Mouse (Mus musculus): Measurements from ENCODE around the gene Bmp8b.

Gene Bmp8b

DNA sequence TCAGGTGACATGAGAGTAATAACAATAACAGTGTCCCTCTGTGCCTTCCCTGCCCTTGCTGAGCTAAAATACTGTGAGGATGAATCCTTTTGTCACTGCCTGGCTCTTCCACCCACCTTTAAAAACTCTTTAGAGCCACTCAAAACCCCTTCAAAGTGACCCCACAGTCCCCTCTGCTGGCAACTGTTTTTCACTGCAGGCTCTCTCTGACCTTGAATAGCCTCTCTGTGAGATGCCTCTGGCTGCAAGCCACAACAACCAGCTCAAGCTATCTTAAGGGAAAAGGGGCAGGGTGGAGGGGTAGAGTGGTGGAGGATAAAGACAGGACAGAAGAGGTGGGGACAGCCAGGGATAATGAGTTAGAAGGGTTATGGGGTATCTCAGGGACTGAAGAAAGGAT is 66.8 kb downstream of the Bmp8b start:
- no peak for DNase-seq (ENCODE audit: extremely low spot score, low read depth, low spot score)

Data from hindlimb bud, embryonic 11.5 days (tissue).